Mouse (Mus musculus) small intestine, adult 2 months (tissue): Measurements from ENCODE around the gene Fads2. TPM values are rescaled to one million over a fixed set of nuclear protein-coding genes. Genes with fewer than 3 reads are reported as not detected.

ENCODE experiments used
- H3K27ac ChIP-seq: fragments of 200-500 bp; 2 replicates; pipeline ENCODE4 v1.5.1; 2012; ENCODE audit warnings: low read depth, low read length, control low read depth, inconsistent platforms; ENCODE audit not compliant: insufficient read depth
- H3K27me3 ChIP-seq: fragments of 200-500 bp; 2 replicates; pipeline ENCODE4 v1.6.1; 2012; ENCODE audit warnings: mild to moderate bottlenecking, moderate library complexity, low read length, inconsistent platforms; ENCODE audit not compliant: control insufficient read depth, insufficient read depth
- H3K36me3 ChIP-seq: fragments of 200-500 bp; 2 replicates; pipeline ENCODE4 v1.6.1; 2012; ENCODE audit warnings: mild to moderate bottlenecking, low read length, control low read depth, inconsistent platforms; ENCODE audit not compliant: control insufficient read depth, insufficient read depth
- H3K4me1 ChIP-seq: fragments of 200-500 bp; 2 replicates; pipeline ENCODE4 v1.6.1; 2012; ENCODE audit warnings: low read length, inconsistent platforms, mixed read lengths; ENCODE audit not compliant: control insufficient read depth, insufficient read depth, insufficient read length
- H3K4me3 ChIP-seq: fragments of 200-500 bp; 2 replicates; pipeline ENCODE4 v1.5.1; 2012; ENCODE audit warnings: low read depth, mild to moderate bottlenecking, control low read depth, inconsistent platforms, low read length, moderate library complexity
- CTCF ChIP-seq: fragments of 200-500 bp; IDR thresholded peaks from 2 replicates; pipeline ENCODE4 v1.5.1; 2012; ENCODE audit warnings: low read depth, mild to moderate bottlenecking, control low read depth, inconsistent platforms, low read length, moderate library complexity, mixed read lengths; ENCODE audit not compliant: insufficient replicate concordance, insufficient read length; ENCODE audit errors: extremely low read depth
- POLR2A ChIP-seq: fragments of 200-500 bp; IDR thresholded peaks from 2 replicates; pipeline ENCODE4 v1.6.1; 2012; ENCODE audit warnings: low read depth, mild to moderate bottlenecking, control low read depth, inconsistent platforms, low read length, moderate library complexity
- WGBS: fragments of 180-500 bp; shearing (Covaris S2); methylation state at CpG from one replicate; pipeline ENCODE4 v1.1.7; 2018; 5-methylcytosine and 5-hydroxymethylcytosine counted together
- polyA plus RNA-seq: library from polyadenylated mRNA; depleted of rRNA; stranded (reverse); fragments of >200 nt; gene quantifications from 2 replicates; pipeline ENCODE4 v1.2.3, GENCODE M21; 2012

The Fads2 gene
- polyA plus RNA-seq, 1 experiment, result 44.9 TPM

DNA sequence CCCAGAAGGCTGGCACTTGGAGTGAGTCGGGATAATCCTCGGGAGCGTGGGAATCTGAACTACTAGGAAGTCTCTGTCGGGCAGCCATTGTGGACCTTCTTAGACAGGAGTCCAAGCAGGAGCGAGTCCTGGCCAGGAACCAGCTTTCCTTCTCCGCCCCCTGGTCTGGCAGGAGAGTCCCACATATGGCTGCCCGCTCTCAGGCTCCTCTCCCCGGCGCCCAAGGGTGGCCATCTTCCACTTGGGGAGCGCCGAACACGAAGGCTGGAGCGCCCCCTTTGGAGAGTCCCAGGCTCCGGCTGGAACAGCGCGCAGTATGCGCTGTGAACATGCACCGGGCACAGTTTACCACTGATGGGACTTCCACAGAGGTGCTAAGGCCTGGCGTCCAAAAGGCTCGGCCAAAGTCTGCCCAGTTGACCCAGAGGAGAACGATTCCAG lies 895 bp downstream of the Fads2 start:
- peaks cover 17% of the 10 kb centered on the region for H3K4me1 ChIP-seq

DNA sequence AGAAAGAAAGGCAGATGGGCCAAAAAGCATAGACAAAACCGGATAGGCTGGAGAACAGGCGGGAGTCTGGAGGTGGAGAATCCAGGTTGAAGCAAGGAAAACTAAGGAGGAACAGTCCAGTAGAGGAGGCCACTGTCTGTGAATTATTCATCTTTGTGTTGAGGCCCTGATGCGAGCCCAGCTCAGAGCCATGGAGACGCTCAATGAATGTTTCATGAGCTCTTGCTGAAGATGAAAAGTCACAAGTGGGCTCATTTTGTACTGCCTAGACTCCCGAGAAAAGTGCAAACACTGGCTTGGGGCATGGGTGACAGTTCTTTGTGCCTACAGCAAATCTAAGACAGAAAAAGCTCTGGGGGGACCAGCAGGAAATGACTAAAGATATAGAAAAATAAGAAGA lies 3.7 kb downstream of the Fads2 start:
- Histone ChIP-seq H3K36me3 (no peaks in the 10 kb centered on the region), H3K4me1 (peaks cover 32% of the 10 kb centered on the region), H3K27ac (no peak overlapping the region), H3K27me3 (no peaks in the 10 kb centered on the region), H3K4me3 (no peak overlapping the region)
- 64% methylated on average over 5 of the region's 5 CpGs for WGBS
- TF ChIP-seq POLR2A (no peak), CTCF (no peak)

More for the DNA sequence above, 895 bp downstream of the Fads2 start:
- Histone ChIP-seq H3K27ac (peak overlapping the region; percentile 74), H3K36me3 (no peaks in the 10 kb centered on the region), H3K27me3 (no peaks in the 10 kb centered on the region), H3K4me3 (peak overlapping the region; percentile 94)
- WGBS, result under 1% methylated on average over 21 of the region's 21 CpGs
- TF ChIP-seq POLR2A (peak; percentile 50; the same call in 1 of the 2 replicates), CTCF (peak; percentile 61)

DNA sequence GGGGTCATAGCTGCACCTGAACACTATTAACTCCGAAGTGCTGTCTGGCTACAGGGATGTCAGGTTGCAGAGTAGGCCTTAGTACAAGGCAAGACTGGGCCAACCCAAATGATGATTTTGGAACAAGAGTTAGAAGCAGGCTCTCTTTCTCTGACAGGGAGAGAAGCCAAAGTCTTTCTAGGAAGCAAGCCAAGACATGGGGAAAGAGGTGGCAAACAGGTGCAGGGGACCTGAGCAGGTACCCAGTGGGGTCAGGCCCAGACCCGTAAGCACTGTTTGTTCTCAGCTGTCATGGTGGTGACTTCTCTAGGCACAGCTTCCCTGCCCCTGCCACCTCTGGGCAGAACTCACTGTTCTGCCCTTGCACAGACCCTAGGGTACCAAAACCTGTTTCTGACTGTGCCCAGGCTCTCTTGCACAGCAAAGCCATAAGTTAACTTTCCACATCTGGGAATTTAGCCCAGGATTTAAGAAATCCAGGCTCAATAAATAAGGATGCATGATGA lies 5.1 kb downstream of the Fads2 start:
- Histone ChIP-seq H3K36me3 (peaks cover 3% of the 10 kb centered on the region), H3K27ac (no peak overlapping the region), H3K4me3 (no peak overlapping the region), H3K27me3 (no peaks in the 10 kb centered on the region), H3K4me1 (peaks cover 27% of the 10 kb centered on the region)
- WGBS, result 39% methylated on average over 2 of the region's 2 CpGs
- TF ChIP-seq CTCF (no peak), POLR2A (no peak)

DNA sequence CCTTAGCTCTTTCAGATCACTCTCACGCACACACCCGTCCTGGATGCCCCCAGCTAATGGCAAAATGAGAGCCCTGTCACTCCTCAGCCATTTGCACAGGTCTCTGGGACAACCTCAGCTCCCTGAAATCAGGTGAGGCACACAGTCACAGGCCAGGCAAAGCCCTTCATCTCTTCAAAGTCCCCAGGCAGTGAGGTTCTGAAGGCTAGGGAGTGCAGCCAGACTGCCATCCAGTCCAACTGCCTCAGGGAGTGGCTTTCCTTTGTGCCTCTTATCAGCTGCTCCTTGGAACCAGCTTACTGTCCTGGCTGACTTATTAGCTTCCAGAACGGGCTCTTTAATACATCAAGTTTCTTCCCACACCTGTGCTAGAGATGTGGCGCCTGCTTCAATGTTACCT lies 6.9 kb downstream of the Fads2 start:
- Histone ChIP-seq H3K36me3 (peaks cover 5% of the 10 kb centered on the region), H3K27me3 (no peaks in the 10 kb centered on the region), H3K4me3 (no peak overlapping the region; the same call in 1 of the 2 replicates), H3K4me1 (peaks cover 19% of the 10 kb centered on the region; the same call in 1 of the 2 replicates), H3K27ac (peak overlapping the region; percentile 72)
- WGBS, result 28% methylated on average over 4 of the region's 4 CpGs
- TF ChIP-seq CTCF (0 out of 2 replicates have a peak, but pooled peaks have one; percentile 4), POLR2A (no peak)

DNA sequence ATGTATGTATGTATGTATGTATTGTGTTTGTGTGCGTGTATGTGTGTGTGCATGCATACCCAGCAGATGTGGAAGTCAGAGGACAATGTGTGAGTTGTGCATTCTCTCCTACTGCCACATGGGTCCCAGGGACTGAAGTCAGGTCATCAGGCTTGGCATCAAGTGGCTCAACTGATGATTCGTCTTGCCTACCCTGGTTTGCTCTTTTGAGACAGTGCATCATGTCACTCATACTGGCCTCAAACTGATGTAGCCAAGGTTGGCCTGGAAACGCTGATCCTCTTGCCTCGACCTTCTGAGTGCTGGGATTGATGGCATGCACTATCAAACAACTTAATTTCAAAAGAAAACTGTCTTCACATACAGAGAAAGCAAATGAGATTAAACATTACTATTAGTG lies 7.7 kb downstream of the Fads2 start:
- H3K36me3 ChIP-seq, result peaks cover 10% of the 10 kb centered on the region
- peaks cover 19% of the 10 kb centered on the region; the same call in 1 of the 2 replicates for H3K4me1 ChIP-seq
- no peaks in the 10 kb centered on the region for H3K27me3 ChIP-seq
- no peak overlapping the region for H3K4me3 ChIP-seq
- TF ChIP-seq POLR2A (no peak), CTCF (no peak)
- WGBS, result 77% methylated on average over 4 of the region's 4 CpGs
- H3K27ac ChIP-seq, result no peak overlapping the region

DNA sequence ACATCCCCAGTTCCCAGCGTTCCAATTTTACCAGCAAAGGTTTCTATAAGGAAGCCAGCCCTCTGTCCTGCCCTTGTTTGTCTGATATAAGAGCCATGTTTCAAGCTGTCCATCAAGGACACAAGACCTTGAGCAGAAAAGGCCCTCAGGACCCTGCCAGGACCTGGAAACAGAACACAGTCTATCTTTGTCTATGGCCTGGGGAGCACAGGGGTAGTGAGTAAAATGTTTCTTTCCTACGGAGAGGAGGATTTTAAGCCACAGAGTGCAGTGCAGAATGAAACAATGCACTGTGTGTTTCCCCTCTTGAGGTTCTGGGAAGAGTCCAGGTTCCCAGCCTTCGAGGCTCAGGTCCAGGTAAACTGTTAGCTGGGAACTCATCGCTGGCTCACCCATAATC lies 14.6 kb downstream of the Fads2 start:
- Histone ChIP-seq H3K4me1 (no peaks in the 10 kb centered on the region), H3K36me3 (peaks cover 43% of the 10 kb centered on the region), H3K27me3 (no peaks in the 10 kb centered on the region), H3K27ac (no peak overlapping the region), H3K4me3 (no peak overlapping the region)
- 62% methylated on average over 4 of the region's 4 CpGs for WGBS
- TF ChIP-seq POLR2A, result no peak
- TF ChIP-seq CTCF, result no peak

DNA sequence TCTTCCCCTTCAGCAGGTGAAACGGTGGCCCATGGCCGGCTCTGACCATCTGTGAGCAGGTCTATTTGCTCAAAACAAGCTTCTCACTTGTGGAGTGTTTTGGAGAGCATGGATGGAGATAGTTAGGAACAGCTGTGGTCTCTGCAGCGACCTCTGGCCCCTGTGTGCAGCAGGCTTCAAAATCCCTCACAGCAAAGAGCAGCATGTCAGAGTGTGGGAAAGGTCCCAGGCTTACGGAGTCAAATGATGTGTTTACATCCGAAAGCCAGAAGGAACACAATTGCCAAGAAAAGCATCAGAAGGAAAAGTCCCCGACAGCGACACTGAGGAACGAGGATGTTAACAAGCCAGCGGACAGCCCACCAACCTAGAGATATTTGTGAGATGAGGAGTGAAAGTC lies 16.1 kb downstream of the Fads2 start:
- TF ChIP-seq POLR2A, result no peak
- no peak for TF ChIP-seq CTCF

DNA sequence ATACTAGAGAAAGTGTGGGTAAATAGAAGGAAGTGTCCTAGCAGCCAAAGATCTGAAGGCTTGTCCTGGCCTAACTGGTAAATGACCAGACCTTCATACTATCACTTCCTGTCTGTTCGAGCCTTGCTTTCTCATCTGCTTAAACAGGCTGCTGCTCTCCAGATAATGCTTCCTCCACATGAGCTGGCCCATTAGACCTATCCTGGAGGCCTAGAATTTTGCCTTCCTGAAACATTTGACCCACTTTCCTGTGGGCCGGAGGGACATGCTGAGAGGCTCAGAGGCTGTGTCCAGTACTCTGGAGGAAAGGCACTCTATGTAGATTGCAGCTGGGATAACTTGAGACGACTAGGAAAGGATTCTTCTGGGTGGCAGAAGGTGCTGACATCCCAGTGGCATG lies 19.4 kb downstream of the Fads2 start:
- WGBS, result 59% methylated on average over 3 of the region's 3 CpGs

More for the DNA sequence above, 16.1 kb downstream of the Fads2 start:
- Histone ChIP-seq H3K27me3 (no peaks in the 10 kb centered on the region), H3K4me3 (no peak overlapping the region), H3K4me1 (peaks cover under 1% of the 10 kb centered on the region; the same call in 1 of the 2 replicates), H3K36me3 (peaks cover 41% of the 10 kb centered on the region), H3K27ac (no peak overlapping the region)
- WGBS, result 77% methylated on average over 9 of the region's 9 CpGs

More for the DNA sequence above, 19.4 kb downstream of the Fads2 start:
- no peaks in the 10 kb centered on the region for H3K27me3 ChIP-seq
- peaks cover 40% of the 10 kb centered on the region for H3K36me3 ChIP-seq
- no peak overlapping the region for H3K4me3 ChIP-seq
- no peak overlapping the region for H3K27ac ChIP-seq
- peaks cover 11% of the 10 kb centered on the region for H3K4me1 ChIP-seq
- TF ChIP-seq CTCF, result no peak
- no peak for TF ChIP-seq POLR2A
